Mouse (Mus musculus): Measurements from ENCODE around the gene Il4.
"Not testable (repeated sequence)": the region's sequence is repeated elsewhere in the genome, so short reads cannot be mapped to it uniquely, and the experiment has no call there.

Il4 gene

DNA sequence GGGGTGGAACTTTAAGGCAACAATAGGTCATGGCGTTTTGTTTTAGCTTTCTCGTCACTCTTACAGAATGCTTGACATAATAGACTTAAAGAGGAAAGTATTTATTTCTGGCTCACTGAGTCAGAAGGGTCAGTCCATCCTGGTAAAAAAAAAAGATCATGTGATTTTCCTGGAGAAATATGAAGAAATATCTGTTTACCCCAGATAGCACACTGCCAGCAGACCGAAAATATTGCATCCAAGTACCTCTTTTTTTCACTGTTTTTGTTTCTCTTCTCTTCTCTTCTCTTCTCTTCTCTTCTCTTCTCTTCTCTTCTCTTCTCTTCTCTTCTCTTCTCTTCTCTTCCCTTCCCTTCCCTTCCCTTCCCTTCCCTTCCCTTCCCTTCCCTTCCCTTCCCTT, 58.5 kb downstream of the Il4 start:
- not testable (repeated sequence) for DNase-seq

DNA sequence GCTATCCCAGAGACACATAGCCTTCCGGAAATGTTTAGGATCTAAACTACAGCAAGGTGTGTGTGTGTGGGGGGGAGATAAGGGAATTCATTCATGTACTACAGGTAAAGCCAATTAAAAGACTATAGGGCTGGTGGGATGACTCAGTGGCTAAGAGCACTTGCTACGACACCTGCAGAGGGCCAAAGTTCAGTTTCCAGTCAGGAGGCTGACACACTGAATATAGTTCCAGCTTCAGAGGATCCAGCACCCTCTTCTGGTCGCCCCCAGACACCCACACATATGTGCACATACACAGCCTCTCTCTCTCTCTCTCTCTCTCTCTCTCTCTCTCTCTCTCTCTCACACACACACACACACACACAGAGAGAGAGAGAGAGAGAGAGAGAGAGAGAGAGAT, 60.5 kb downstream of the Il4 start:
- DNase-seq, result not testable (repeated sequence)

DNA sequence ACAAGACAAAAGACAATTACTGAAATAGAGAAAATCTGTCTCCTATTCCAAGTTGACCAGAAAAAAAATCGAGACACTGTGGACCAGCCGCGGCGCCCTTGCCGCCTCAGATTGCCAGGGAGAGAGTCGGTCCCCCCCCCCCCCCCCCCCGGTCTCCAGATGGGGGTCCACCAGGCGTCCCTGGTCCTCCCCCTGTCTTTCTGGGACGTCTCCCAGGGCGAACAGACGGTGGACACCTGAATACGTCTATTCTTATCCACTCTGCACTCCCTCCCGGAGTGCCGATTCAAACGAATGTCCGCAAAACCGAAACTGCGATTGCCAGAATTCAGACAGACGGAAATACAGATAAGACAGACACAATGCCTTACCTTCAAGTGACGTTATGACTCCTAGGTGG, 61.9 kb downstream of the Il4 start:
- not testable (repeated sequence) for DNase-seq
